Mouse (Mus musculus): ENCODE data around the gene Fbxl22. TPM values are rescaled to one million over a fixed set of nuclear protein-coding genes. Genes with fewer than 3 reads are reported as not detected.

Fbxl22 gene
- 1 to 10 TPM; 2.1 to 3.2 (median 3.1) TPM for polyA plus RNA-seq (2017; shearing (Covaris generic))

DNA sequence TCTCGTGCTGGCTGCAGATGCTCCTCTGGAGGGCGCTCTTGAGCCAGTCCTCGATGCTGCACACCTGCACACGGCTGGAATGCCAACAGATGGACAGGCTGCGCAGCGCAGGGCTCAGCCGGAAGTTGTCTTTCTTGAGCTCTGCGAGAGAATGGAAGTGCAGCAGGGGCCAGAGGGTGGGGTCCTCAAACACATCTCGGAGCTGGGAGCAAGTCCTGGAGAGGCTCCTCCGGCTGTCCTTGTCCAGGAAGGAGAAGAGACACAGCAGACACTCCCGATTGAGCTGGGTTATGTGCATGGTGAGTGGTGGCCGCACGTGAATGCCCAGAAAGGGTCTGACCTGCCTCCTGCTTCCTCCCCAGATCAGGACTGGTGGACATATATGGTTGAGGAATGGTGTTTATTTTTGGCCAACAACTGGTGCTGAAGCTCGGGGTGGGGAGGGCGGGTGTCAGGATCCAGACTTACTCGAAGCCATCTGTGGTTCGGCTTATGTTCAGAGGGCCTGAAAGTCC, at the start of gene Fbxl22:
Gene Fbxl22 (minus strand): TSS at position 338 of the 515 bp plus-strand sequence.
- no peak for ATAC-seq

DNA sequence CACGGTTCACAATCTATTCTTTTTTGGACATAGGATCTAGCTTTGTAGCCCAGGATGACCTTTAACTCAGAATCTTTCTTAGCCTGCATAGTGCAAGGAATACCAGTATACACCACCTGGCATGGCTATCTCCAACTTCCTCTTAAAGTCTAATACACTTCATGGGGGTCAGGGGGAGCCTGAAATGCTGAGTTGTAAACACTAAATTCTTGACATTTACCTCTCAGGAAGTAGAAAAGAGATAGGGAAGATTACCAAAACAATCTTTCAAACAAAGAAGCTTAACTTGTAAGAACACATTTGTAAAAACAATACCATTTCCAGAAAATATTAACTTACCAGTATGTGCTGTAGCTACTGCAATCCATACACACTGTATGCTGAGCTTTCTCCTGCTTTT, 47.8 kb upstream of the Fbxl22 start:
- no peak for ATAC-seq

DNA sequence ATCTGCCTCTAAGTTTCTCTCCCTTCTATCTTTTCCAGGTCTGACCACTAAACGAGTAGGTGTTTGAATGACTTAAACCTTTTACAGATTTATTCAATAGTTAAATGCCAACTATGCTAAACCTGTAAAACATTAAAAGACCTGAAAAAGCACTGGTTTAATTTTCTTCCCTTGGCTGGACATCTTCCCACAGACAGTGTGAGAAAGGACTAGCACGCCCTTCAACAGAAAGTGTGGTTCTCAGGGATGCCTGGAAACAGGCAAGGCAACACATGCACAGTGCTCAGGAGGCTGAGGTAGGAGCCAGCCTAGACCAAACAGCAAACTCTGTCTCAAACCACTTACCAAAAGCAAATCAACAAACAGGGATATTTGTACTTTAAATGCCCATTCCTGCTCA, 47.1 kb upstream of the Fbxl22 start:
- ATAC-seq: no peak

DNA sequence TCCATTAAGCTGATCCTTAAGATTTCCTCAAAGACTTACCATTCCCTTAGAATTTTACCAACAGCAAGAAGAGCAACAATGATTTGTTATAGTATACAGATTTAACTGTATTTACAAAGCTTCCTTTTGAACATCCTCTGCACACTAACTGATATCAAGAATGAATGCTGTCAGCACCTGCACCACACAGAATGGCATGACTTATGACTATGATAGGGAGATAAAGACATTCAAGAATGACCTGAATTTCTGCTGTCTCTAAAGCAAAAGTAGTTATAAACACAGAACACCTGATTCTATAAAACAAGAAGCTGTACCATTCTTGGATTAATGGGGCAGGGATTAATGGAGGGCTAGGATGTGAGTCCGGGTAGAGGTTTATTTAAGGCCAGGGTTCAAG, 46.3 kb upstream of the Fbxl22 start:
- ATAC-seq: peak; percentile 51

DNA sequence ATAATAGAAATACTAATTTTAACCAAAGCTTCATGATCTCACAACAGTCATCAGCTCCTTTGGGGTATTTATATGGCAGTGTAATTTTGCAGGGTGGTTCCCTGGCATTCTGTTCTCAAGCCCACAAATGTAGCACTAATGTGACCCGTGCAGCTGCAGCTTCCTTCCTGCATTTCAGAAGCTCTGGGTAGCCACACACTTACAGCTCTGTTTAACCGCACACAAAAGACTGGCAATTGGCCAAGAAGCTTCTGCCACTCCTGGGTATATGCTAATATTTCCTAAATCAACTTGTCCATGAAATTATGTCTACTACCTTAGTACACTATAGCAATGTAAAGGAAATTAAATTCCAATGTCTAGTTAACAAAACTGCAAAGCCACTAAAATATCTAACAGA, 45.9 kb upstream of the Fbxl22 start:
- peak; percentile 60 for ATAC-seq

DNA sequence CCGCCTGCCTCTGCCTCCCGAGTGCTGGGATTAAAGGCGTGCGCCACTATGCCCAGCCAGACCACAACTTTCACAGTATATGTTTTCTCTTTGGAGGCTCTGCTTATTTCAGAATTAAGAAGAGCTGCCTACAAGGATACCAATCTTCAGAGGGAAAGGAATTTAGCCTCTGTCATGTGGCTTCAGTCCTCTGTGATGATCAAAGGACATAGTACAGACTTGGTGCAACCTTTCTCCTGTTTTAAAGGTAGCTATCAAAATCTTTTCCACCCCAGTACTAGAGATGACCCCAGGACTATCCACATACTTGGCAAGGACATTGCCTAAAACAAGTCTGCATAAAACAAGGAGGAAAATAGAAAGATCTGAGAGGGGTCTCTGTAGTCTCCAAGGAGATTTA, 44.6 kb upstream of the Fbxl22 start:
- ATAC-seq: no peak

DNA sequence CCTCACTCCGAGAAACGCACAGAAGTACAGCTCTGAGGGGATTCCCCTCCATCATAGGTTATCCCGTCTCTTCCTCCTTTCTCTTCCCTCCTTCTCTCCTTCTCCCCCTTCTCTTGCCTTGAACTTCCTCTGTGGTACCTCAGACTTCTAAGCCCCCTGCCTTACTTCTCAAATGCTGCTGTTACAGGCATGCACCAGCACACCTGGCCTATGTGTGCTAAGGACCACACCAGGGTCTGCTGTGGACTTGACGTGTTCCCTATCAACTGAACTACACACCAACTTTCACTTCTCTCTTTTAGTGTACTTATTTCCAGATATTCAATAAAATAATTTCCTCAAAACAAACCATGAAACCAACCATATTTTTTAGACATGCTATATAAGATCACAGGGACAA, 28.4 kb upstream of the Fbxl22 start:
- no peak for ATAC-seq

DNA sequence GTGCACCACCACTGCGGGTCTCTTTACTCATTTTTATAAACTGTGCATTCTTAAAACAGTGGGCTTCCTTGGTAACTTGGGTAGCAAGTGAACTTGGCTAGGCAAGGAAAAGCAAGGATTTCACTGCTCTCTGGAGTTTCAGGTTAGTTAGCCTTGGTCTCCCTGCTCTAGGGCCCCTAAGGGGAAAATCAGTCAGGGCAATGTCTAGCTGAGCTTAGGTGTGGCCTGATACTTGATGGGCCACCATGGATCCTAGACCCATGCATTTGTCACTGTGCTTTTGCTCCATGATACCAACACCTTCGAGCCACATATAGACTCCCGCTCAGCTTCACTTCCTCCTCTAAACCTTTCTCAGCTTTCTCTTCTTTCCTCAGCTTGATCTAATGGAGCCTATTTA, 7.2 kb upstream of the Fbxl22 start:
- no peak for ATAC-seq

DNA sequence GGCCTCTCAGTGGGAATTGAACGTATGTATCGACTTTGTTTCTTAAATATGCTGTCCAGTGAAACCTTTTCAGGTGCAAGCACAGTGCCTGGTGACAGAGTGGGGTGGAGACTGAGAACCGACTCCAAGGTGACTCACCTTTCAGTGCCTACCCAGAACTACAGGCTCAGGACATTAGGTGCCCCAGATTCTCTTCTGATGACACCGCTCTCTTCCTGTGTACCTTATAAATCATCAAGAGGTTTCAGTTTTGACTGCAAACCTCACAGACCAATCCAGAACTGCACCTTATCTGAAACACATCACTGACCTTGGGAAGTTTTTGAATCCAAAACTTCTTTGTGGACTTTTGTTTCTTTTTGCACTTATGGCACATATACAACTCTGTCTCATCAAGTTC, 5.9 kb upstream of the Fbxl22 start:
- peak; percentile 43 for ATAC-seq

DNA sequence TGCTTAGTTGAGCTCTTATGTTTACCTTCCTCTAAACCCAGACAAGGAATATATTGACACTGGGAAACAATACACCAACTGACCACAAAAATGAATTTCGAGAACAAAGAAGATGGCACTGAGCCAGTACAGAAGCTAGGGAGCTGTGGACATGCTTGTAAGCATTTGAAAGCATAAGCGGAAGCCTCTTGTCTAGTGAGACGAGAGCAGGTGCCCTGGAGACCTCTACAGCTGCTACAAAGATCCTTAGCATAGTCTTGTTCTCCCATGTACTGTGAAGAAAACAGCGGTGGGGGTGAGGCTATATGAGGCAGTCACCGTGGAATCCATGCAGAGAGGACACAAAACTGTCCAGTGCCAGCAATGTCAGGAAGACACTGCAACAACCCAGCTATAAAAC, 4.5 kb upstream of the Fbxl22 start:
- no peak for ATAC-seq

DNA sequence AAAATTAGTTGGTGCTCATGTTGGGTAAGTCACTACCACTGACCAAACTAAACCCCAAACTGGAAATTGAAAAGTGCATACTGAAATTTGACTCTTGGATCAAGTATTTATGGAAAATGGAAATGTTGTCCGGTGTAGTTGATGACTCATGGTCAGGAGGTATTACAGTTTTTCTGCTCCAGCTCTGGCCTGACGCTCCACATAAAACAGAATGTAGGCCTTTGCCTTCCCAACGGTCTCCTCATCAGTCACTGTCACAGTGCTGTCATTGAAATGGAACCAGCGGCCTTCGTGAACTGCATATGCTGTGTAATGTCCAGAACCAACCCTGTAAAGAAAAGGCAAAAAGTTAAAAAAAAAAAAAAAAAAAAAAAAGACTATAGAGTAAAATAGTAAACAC, 3.9 kb upstream of the Fbxl22 start:
- ATAC-seq: no peak

DNA sequence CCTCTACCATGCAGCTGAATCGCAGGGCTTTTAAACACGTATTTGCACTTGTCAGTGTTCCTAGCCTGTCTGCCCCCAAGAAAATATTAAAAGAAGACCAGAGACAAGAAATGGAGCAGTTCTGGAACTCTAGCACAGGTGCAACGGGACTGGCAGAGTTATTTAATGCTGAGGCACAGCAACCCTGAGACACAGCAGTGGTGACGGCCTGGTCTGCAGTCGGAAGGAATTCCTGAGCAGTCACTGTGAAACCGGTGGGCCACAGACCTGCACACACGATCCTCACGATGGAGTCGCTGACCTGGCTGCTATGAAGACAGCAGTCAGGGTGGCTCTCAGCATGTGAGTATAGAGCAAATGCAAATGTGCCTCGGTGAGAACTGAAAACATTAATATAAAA, 3.4 kb upstream of the Fbxl22 start:
- ATAC-seq: no peak

DNA sequence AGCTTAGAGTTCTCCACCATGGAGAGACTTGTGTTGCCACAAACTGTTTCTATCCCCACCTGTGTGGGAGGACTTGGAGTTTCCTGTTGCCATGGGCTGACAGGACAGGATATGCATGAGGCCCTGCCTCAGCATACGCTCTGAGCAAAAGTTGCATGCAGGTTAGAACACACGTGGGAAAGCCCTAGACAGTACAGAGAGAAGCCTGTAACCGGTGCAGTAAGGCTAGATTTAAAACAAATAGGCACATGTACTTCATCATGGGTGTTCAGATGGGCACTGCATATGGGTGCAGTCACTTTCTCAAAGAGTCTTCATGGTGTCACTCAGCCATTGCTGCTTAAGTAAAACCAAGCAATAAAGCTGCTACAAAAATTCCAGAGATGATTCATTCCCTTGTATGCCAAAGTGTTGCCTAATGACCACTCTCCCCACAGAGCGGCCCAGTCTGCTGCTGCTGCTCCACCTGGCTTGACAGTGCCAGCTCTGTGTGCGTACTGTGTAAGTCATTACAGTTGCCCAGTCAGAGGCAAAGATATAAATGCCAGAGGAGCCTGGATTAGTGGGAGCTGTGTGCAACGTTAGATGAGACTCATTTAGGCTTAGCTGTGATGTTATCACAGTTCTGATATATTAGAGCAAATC, 2.0 kb upstream of the Fbxl22 start:
- no peak for ATAC-seq

DNA sequence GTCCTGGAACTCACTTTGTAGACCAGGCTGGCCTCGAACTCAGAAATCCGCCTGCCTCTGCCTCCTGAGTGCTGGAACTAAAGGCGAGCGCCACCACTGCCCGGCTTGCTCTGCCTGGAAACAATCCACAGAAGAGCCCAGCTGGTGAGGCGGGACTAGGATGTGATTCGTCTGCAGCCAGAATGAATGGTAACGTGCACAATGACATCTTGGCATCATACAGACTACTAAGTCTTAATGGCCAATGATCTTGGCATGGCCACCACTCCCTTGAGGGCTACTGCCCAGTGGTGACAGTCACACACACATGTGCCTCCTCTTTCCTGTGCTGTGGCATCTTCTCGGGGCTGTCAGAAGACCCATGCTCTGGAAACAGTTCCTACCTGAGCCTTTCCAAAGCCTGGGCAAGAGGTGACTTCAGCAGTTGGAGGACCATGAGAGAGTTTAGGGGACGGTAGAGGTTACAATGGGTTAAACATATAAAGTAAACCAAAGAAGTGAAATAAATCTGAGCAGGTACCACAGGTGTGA, 1.4 kb upstream of the Fbxl22 start:
- no peak for ATAC-seq

DNA sequence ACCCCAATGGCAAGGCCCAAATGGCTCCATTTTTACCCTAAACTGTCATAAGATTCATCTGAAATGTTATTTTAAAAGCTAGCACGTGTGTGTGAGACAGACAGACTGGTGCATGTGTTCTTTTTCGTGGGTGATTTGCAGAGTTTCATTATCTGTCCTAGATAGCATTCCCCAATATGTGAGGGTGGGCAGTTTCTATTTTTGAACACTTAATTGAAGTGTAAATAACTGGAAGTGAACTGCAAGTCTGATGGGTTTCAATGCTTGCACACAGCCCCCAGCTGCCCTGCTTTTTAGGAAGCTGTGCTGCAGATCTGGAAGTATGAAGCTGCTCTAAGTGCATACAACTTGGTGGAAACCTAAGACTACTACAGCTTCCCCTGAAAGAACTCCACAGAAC, 722 bp upstream of the Fbxl22 start:
- ATAC-seq: no peak

DNA sequence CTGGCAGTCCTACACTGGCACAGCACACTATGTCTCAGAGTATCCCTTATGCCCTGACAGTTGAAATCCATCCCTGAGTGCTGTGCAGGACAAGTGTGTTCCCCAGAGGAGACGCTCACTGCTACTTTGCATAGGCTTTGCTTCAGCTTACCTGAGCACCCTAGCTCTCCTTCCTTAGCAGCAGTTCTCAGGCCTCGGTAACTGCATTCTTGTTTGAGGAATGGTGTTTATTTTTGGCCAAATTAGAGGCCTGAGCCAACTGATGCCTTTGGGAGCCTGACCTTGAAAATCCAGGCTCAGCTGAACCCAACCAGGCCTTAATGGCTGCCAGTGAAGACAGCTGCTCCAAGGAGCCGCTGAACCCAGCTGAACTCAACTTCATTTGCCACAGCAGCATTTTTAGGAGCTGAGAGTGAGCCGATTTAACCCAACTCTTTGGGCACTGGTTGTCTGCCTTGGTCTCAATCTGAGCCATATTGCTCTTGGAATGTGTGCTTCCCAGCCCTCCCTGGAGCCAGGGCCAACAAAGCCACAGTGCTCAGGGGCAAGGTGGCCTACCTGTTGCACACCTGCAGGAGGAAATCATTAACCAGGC, 635 bp downstream of the Fbxl22 start:
- ATAC-seq: no peak

DNA sequence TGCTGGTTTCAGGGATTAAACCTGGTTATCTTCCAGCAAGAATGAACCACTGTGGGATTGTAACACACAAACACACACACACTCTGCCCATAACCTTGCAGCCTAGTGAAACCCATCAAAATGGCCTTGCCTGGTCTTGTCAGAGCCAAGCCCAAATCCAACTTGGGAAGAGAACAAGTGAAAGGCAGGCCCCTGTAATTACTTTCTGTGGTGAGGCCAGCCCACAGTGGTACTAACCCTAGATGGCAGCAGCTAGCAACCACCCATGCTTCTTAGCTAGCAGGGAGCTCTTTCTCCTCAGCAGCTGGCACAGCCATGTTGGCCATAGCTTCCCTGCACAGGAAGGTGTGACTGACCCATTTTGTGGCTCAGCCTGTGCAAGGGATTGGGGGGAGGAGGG, 1.2 kb downstream of the Fbxl22 start:
- ATAC-seq: no peak

DNA sequence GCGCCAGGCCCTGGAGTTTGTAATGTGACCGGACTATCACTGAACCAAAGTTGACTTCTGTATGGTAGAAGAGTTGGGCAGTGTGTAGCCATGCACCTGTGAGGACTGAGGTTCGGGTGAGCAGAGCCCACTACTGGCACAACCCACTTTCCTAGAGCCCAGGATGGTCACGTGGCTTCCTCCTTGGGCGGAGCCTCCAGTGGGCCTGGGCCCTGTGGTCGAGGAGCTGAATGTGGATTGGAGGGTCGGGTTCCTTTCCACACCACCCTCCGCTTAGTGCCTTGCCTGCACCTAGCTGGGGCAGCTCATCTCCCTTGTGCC, 2.1 kb downstream of the Fbxl22 start:
- ATAC-seq: peak; percentile 62

DNA sequence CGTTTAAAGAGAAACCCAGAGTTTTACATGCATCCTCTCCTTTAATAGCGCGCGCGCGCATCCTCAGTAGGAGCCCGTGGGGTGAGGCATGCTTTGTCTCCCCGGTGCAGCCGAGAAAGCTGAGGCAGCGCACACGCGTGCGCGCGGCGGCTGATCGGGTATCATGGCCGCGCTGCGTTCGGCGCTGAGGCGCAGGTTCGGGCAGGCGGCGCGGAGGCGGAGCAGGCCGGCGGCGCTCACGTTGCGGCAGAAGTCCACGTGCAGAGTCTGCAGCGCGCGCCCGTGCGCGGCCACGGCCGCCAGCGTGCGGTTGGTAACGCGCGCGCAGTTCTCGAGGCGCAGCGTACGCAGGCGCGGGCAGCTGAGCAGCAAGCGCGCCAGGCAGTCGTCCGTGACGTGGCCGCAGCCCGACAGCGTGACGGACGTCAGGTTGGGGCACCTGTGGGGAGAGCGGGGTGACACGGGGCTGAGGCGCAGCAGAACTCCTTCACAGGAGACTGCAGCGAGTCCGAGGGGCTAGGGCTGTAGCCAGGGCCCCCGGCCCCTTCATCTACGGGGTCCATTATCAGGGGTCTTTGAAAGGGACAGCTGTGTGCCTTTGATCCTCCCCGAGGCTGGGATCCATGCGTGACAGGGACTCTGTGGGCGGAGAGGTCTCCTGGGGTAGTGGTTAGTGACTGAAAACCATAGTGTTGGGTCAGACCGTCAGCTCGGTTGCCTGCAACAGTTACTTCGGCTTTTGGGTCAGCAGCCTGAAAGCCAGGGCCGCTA, 2.6 kb downstream of the Fbxl22 start:
- peak; percentile 80 for ATAC-seq

DNA sequence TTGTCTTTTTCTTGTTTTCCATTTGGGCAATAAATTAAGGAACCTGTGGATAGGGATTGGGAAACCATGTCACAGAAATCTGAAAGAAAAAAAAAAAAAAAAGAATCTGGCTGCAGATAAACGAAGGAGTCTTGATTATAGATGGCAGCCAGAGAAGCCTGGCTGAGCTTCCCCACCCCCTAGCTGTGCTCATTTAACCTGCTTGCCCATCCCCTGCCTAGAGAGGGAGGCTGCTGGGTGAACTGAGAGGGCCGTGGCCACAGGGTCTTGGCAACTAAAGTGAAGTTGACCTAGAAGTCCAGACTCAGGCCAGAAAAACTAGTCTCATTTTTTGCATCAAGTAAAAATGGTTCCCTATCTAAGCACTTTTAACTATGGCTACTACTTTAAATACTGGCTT, 3.4 kb downstream of the Fbxl22 start:
- no peak for ATAC-seq

DNA sequence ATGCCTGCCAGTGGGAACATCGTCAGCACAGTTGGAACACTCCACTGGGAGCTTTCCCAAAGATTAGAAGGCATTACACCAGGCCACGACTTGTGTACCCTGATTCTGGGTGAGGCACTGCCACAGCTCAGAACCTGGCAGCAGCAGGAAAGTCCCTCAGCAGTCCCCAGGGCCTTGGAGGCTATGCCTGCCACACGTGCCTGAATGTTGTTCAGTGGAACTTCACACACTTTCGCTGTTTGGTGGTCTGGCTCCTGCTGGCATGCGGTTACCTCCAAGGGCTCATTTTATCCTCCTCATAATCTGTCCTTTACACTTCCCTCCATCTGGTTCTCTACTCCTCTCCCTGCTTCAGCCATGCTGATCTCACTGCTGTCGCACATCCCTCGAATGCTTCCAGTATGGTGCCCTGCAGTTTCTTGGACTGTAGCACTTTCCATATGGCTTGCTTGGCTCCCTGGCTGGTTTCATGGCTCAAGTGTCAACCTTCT, 4.0 kb downstream of the Fbxl22 start:
- no peak for ATAC-seq

DNA sequence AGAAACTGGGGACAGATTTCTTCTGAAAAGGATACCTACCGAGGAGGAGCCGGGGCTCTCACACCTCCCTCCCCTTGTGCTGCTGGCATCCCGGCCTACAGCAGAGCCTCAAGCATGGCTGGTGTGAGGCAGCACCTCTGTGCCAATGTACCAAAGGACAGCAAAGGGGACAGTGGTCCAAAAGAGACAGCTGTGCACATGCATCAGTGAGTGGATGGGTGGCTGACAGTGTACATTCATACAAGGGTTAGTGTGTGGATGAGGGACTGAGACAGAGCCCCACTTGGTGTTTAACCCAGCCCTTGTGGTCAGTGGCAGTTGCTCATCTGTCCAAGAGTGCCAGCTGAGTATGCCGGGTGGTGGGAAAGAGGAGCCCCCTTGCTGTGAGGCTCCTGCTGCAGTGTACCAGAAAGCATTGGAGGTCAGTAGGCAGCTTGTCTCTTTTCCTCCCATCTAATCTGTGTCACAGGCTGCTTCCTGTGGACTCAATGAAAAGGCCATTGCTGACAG, 5.4 kb downstream of the Fbxl22 start:
- no peak for ATAC-seq

DNA sequence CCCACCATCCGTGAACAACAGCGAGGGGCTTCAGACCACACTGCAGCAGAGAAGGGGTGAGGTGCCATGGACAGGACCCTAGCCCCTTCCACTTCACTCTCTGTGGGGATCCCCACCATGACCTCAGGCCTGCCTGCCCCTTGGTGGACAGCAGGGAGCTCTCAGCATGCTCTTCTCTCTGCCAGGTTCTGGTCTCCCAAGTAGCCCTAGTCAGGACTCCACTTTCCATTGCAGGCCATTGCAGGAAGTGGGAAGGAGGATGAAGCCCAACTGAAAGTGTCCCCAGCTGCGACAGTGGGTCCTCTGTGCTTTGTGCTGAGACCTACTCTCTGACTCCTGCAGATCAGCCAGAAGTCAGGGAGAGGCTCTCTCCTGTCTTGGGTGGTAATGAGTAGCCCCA, 6.7 kb downstream of the Fbxl22 start:
- no peak for ATAC-seq

Data from inflammation-experienced regulatory T-cells, adult 6 months (primary cell).